32 mouse cellular contexts compared by ENCODE assay signal in genomic region chr9:10015129-10015528, GRCm38 (mm10).
"Had no signal": no experiment of that assay in that cellular context is flagged by ENCODE, and none has a peak within 500 bp of the region (broad histone marks: within the 10 kb centered on the region; RNA-seq: fewer than 3 reads in every experiment).

No protein-coding gene starts in this region.

- H3K27ac ChIP-seq: limb, embryonic 10.5 days; limb, embryonic 12.5 days; limb, embryonic 13.5 days; limb, embryonic 15.5 days; liver, embryonic 12.5 days; liver, embryonic 13.5 days; liver, embryonic 14.5 days; liver, embryonic 15.5 days; lung, embryonic 15.5 days; macrophage; midbrain, embryonic 10.5 days; midbrain, embryonic 12.5 days; midbrain, embryonic 13.5 days; midbrain, embryonic 15.5 days; neural tube, embryonic 12.5 days had no signal

- H3K9ac ChIP-seq: limb, embryonic 12.5 days; limb, embryonic 13.5 days; limb, embryonic 15.5 days; liver, embryonic 12.5 days; liver, embryonic 13.5 days; liver, embryonic 14.5 days; liver, embryonic 15.5 days; liver, postnatal 0 days; lung, embryonic 14.5 days; lung, embryonic 15.5 days; midbrain, embryonic 12.5 days; midbrain, embryonic 13.5 days; midbrain, embryonic 15.5 days; neural tube, embryonic 12.5 days had no signal

- H3K27me3 ChIP-seq: limb, embryonic 12.5 days; limb, embryonic 13.5 days; limb, embryonic 15.5 days; liver, embryonic 12.5 days; liver, embryonic 13.5 days; liver, embryonic 15.5 days; lung, embryonic 15.5 days; megakaryocyte, embryonic 14.5 days; midbrain, embryonic 12.5 days; midbrain, embryonic 13.5 days; midbrain, embryonic 15.5 days; neural tube, embryonic 12.5 days had no signal

- H3K4me2 ChIP-seq: limb, embryonic 12.5 days; limb, embryonic 13.5 days; limb, embryonic 15.5 days; liver, embryonic 11.5 days; liver, embryonic 12.5 days; liver, embryonic 13.5 days; liver, embryonic 15.5 days; lung, embryonic 14.5 days; lung, embryonic 15.5 days; midbrain, embryonic 11.5 days; midbrain, embryonic 12.5 days; midbrain, embryonic 13.5 days; midbrain, embryonic 15.5 days; neural tube, embryonic 12.5 days had no signal

- H3K36me3 ChIP-seq: limb, embryonic 10.5 days; limb, embryonic 12.5 days; limb, embryonic 13.5 days; limb, embryonic 15.5 days; liver, embryonic 12.5 days; liver, embryonic 13.5 days; liver, embryonic 15.5 days; lung, embryonic 15.5 days; midbrain, embryonic 10.5 days; midbrain, embryonic 12.5 days; midbrain, embryonic 13.5 days; midbrain, embryonic 15.5 days; neural tube, embryonic 12.5 days had no signal

- ATAC-seq: liver, embryonic 12.5 days; liver, postnatal 0 days; lung, postnatal 0 days; midbrain, embryonic 13.5 days; midbrain, embryonic 15.5 days; midbrain, embryonic 16.5 days had no signal

- H3K9me3 ChIP-seq: limb, embryonic 10.5 days; limb, embryonic 12.5 days; limb, embryonic 13.5 days; limb, embryonic 15.5 days; liver, embryonic 12.5 days; liver, embryonic 13.5 days; liver, embryonic 15.5 days; lung, embryonic 15.5 days; megakaryocyte, embryonic 14.5 days; midbrain, embryonic 10.5 days; midbrain, embryonic 12.5 days; midbrain, embryonic 13.5 days; midbrain, embryonic 15.5 days; neural tube, embryonic 12.5 days had no signal

- DNase-seq: left cerebral cortex, postnatal 4 days; liver; liver, embryonic 13.5 days; liver, postnatal 0 days; lung, adult 18-20 months; lung, adult 2 months; lung, embryonic 14.5 days; lung, postnatal 10 days; lung, postnatal 14 days; lung, postnatal 36 days; lung, postnatal 4 days; midbrain, embryonic 14.5 days had no signal

- H3K4me1 ChIP-seq: limb, embryonic 10.5 days; limb, embryonic 12.5 days; limb, embryonic 13.5 days; limb, embryonic 15.5 days; liver, embryonic 12.5 days; liver, embryonic 13.5 days; liver, embryonic 15.5 days; lung, embryonic 15.5 days; megakaryocyte, embryonic 14.5 days; midbrain, embryonic 10.5 days; midbrain, embryonic 12.5 days; midbrain, embryonic 13.5 days; midbrain, embryonic 15.5 days; neural tube, embryonic 12.5 days had no signal

- H3K4me3 ChIP-seq: limb, embryonic 10.5 days; limb, embryonic 12.5 days; limb, embryonic 13.5 days; limb, embryonic 15.5 days; liver, embryonic 12.5 days; liver, embryonic 13.5 days; liver, embryonic 15.5 days; lung, embryonic 15.5 days; megakaryocyte, embryonic 14.5 days; midbrain, embryonic 10.5 days; midbrain, embryonic 12.5 days; midbrain, embryonic 13.5 days; midbrain, embryonic 15.5 days; myocyte; neural tube, embryonic 12.5 days had no signal
